Mouse (Mus musculus): ENCODE results near the gene Sbds. TPM values are rescaled to one million over a fixed set of nuclear protein-coding genes. Genes with fewer than 3 reads are reported as not detected.

Sbds gene
- polyA plus RNA-seq, 1 experiment from 2014 or later, result 66.5 TPM

- 85% methylated on average over 1 of the region's 1 CpGs for WGBS
- H3K27me3 ChIP-seq, result no peaks in the 10 kb centered on the region
- peaks cover 69% of the 10 kb centered on the region for H3K36me3 ChIP-seq
- H3K4me2 ChIP-seq, result no peak overlapping the region
- H3K9me3 ChIP-seq, result no peaks in the 10 kb centered on the region
- no peak overlapping the region for H3K9ac ChIP-seq
- no peak overlapping the region for H3K4me3 ChIP-seq
- H3K27ac ChIP-seq, result no peak overlapping the region
- no peaks in the 10 kb centered on the region for H3K4me1 ChIP-seq
- no peak for ATAC-seq (ENCODE audit: insufficient number of reproducible peaks, insufficient read depth, low FRiP score, low TSS enrichment, low read depth)
These were observed 59.0 kb downstream of the Sbds start for GRCm38 (mm10) chr5:130196307-130196706.

Other genes with a start within 250 kb of the Sbds start
- gene Asl, start 226.3 kb downstream of the Sbds start, polyA plus RNA-seq (2015; fragmentation: Nextera tagmentation; extraction: Ambion mirVana), result 21.8 and 24.8 TPM in 2 replicates
- 44.8 and 47.1 TPM in 2 replicates for gene Crcp, start 226.2 kb downstream of the Sbds start, polyA plus RNA-seq (2015; fragmentation: Nextera tagmentation; extraction: Ambion mirVana)
- gene Tpst1, start 182.2 kb downstream of the Sbds start, polyA plus RNA-seq (2015; fragmentation: Nextera tagmentation; extraction: Ambion mirVana), result 87.3 and 98.5 TPM in 2 replicates
- gene Kctd7, start 110.7 kb downstream of the Sbds start, polyA plus RNA-seq (2015; fragmentation: Nextera tagmentation; extraction: Ambion mirVana), result 6.1 and 7.2 TPM in 2 replicates
- gene Rabgef1, start 83.7 kb downstream of the Sbds start, polyA plus RNA-seq (2015; fragmentation: Nextera tagmentation; extraction: Ambion mirVana), result 25.8 and 28.0 TPM in 2 replicates
- gene Tmem248, start 38.4 kb downstream of the Sbds start, polyA plus RNA-seq (2015; fragmentation: Nextera tagmentation; extraction: Ambion mirVana), result 31.8 and 33.3 TPM in 2 replicates
- gene Tyw1, start 89 bp upstream of the Sbds start, polyA plus RNA-seq (2015; fragmentation: Nextera tagmentation; extraction: Ambion mirVana), result 26.6 and 27.1 TPM in 2 replicates
- 2.7 and 4.7 TPM in 2 replicates for gene Caln1, start 113.9 kb upstream of the Sbds start, polyA plus RNA-seq (2015; fragmentation: Nextera tagmentation; extraction: Ambion mirVana)
- gene A330070K13Rik, start 129.1 kb upstream of the Sbds start, polyA plus RNA-seq (2015; fragmentation: Nextera tagmentation; extraction: Ambion mirVana), result not detected in 2 replicates

Data from embryonic facial prominence, embryonic 13.5 days (tissue).